Mouse (Mus musculus): ENCODE data around the gene Prkaca.
"Not testable (repeated sequence)": the region's sequence is repeated elsewhere in the genome, so short reads cannot be mapped to it uniquely, and the experiment has no call there.

Prkaca gene

GRCm38 (mm10) chr8:84003612-84004246, 30.9 kb downstream of the Prkaca start:
- DNase-seq, result no peak

DNA sequence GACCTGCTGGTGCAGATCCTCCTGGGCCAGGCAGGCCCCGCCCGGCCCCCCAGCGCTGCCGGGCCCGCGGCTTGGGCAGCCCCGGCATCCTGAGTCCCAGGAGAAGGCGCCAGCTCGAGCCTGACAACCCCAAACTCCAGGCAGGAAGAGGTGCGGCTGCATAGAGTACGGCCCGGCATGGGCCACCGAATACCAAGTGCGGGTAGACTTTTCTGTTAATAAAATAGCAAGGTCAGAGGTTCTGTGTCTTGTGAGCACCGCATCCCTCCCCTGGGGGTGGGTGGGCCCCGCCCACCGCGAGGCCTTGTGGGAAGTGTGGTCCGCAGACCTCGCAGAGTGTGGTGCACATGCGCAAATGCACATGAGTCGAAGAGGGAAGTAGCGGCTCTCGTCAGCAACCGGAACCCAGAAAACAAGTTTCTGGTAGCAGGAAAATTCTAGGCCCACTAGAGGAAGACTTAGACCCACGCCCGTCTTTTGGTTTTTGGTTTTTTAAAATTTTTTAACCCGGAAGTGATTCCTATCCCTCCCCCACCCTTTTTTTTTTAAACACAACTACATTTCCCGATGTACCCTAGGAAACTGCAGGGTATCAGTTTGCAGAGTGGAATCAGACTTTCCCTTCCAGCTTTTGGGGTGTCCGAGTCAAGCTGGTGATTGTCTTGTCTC, 31.9 kb downstream of the Prkaca start:
- peak; percentile 96 for DNase-seq

GRCm38 (mm10) chr8:84005502-84005901, 32.7 kb downstream of the Prkaca start:
- not testable (repeated sequence) for DNase-seq

- DNase-seq, result no peak
Observed at GRCm38 (mm10) chr8:84008362-84008761, 35.6 kb downstream of the Prkaca start.

DNA sequence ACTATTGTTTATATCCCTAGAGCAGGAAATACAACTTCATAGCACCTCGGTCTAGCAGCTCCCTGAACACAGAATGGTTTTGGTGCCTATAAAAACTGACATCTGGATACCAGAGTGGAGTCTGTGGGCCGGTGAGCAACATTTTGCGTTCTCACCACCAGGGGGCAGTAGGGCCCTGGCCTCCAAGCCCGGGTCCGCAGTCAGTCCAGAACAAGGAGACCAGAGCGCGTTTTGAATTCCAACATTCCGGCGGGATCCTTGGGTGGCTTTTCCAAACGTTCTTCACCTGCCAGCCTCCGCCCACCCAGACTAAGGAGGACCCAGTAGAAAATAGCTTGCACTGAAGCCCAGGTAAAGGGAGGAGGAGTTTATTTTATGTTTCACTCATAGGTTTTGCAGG, 37.1 kb downstream of the Prkaca start:
- peak; percentile 87 for DNase-seq

GRCm38 (mm10) chr8:84010625-84011611, 38.1 kb downstream of the Prkaca start:
- DNase-seq, result peak; percentile 59

DNA sequence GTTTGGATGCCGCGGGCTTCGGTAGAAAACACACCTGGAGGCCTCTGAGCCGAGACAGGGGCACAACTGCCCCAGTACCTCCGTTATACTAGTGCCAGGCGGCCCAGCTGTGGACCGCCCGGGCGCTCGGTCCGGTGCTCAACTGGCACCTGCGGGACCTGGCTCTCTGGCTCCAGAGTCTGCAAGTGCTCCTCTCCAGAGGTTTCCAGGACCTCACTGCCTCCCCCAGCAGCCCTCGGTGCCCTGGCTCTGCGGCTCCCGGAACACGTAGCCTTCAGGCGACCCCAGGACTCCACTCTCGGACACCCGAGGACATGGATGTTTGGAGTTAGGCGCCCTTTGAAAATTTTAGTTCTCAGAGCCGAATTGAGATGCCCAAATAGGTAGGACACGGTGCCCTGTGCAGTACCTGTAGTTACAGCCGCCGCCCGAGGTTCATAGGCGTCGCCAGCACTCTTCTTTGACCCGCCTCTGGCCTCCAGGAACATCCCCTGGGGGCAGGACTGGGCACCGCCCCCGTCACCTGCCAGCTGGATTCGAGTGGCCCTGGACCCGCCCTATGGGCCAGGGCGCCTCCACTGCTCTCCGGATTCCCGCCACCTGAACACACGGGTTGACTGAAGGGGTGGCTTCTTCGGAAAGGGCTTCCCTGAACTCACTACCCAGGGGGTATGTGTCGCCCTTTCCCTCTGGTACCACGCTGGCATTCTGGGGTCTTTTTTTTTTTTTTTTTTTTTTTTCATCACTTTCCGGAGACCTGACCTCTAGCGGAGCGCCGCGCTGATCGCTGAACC, 39.1 kb downstream of the Prkaca start, which contains the start of gene 2210011C24Rik:
Gene 2210011C24Rik (minus strand): TSS at position 467 of the 794 bp plus-strand sequence.
- DNase-seq, result peak; percentile 81

DNA sequence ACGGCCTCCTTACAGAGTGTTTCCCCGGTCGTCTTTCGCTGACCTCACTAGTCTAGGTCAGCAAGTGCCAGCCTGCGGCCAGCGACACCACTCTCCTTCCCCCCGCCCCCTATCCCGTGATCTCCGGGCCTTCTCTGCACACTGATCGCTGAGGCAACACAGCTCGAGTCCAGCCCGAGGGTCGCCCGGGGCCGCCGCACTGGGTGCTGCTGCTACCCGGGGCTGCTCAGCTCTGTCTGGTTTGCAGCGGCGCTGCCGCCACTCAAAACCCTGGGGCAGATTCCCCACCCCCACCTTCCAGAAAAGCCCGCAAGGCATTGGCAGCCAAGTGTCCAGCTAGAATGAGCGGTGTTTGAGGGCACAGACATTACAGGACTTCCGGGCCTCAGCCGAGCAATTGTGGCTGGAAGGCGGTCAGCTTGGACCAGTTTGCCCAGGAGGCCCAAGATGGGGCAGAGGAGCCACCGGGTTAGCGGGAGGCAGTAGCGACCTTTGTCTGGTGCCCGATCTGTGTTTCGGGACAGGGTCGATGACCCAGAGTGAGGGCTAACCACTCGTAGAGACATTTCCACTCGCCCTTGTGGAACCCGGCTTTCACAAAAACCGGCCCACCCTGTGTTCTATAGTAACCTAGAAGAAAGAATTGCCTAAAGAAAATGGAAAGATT, 39.8 kb downstream of the Prkaca start:
- DNase-seq, result peak; percentile 54

- DNase-seq, result no peak
Observed at GRCm38 (mm10) chr8:84015833-84016232, 43.0 kb downstream of the Prkaca start.

DNA sequence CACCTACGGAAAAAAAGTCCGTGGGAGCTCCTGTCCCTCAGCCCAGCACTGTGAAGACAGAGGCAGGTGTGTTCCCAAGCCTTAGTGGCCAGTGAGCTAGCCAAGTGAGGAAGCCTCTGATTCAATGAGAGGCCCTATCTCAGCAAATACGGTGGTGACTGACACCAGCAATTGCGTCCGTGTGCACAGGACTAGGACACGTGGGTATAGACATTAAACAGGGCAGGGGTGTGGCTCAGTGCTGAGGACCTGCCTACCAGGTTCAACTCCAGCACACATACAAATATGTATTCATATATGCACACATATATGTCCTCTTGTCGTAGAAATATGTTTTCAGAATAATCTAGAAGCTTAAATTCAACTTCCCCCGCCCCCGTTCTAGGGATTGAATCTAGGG, 46.9 kb downstream of the Prkaca start:
- DNase-seq, result no peak

- peak; percentile 89 for DNase-seq
Observed at GRCm38 (mm10) chr8:84021096-84021495, 48.3 kb downstream of the Prkaca start, which contains the start of gene Palm3. TSS of gene Palm3 (plus strand) at chr8:84021471.

GRCm38 (mm10) chr8:84021569-84021968, 48.8 kb downstream of the Prkaca start:
- peak; percentile 38 for DNase-seq

GRCm38 (mm10) chr8:84023085-84023484, 50.3 kb downstream of the Prkaca start:
- DNase-seq, result peak; percentile 89

GRCm38 (mm10) chr8:84023631-84024030, 50.8 kb downstream of the Prkaca start:
- DNase-seq, result peak; percentile 89

DNA sequence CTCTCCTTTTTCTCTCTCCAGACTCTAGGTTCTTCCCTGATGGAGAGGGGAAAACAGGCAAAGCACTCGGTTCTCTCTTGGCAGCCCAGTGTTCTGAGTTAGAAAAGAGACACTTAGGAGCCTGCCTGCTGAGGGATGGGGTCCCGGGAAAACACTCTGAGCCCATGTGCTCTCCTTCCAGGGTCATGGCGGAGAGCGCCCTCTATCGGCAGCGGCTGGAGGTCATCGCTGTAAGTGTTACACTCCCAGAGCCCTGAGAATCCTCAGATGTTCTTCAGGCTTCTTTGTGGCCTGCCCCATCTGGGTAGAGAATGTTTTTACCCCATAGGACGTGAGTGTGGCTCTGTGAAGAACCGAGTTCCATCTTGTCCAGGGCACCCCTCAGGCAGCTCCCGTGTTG, 51.4 kb downstream of the Prkaca start:
- peak; percentile 59 for DNase-seq

DNA sequence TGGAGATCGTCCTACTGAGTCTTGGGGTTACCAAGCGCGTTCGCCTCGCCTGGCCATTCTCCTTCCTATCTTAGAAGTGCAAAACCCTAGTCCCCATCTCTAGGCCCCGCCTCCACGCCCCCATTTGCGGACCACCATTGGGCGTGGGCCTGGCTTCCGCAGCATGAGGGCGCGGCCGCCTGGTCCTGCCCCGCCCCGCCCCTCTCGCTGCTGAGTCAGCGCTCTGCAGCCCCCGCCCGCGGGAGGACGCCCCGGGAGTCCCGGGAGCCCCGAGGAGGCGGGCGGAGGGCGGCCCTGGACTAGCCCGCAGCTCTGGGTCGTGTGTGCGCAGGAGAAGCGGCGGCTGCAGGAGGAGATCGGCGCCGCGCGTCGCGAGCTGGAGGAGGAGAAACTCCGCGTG, 53.1 kb downstream of the Prkaca start:
- DNase-seq, result no peak

DNA sequence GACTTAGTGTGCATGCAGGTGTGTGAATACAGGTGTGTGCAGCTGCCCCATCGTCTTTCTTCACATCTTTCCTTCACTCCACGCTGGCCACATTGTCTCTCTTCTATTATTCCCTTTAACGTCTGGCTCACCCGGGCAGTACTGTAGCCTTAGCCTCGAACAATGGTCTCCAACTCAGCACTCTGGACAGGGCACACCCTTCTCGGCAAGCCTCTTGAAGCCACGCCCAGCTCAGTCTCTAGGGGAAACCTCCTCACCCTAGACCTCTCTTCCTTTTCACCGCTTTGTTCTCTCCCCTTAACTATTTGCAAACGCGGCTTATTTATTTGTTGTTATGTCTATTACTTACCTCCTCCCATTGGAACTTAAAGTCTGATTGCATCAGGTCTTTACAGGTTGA, 54.7 kb downstream of the Prkaca start:
- DNase-seq, result no peak

GRCm38 (mm10) chr8:84029272-84029671, 56.5 kb downstream of the Prkaca start:
- DNase-seq, result no peak

GRCm38 (mm10) chr8:84032777-84033176, 60.0 kb downstream of the Prkaca start:
- DNase-seq, result no peak

GRCm38 (mm10) chr8:84038015-84038414, 65.2 kb downstream of the Prkaca start:
- peak; percentile 26 for DNase-seq

DNA sequence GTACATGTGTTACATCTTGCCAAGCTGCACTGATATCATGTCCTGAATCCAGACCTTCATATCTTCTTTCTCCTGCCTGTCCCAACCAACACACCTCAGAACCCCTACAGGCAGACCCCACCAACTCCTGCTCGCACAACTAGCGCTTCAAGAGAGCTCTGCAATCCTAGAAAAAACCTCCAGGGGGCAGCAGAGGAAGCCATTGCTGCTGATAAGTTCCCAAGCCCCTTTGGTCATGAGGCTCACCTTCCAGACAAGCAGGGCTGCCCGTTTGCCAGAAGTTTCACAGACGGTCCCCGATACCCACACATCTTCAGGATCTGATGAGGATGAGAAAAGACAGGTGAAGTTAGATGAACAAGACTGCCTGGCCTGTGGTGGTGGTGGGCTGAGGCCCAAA, 66.3 kb downstream of the Prkaca start:
- DNase-seq, result peak; percentile 51
